Mouse (Mus musculus) midbrain, embryonic 13.5 days (tissue): ENCODE results near the gene Mindy4. TPM values are rescaled to one million over a fixed set of nuclear protein-coding genes. Genes with fewer than 3 reads are reported as not detected.

Source experiments
- ATAC-seq: fragments of 200-750 bp; cut with Nextera tagmentation; 2 replicates; pipeline ENCODE4 v1.8.0; 2017; ENCODE audit warnings: mild to moderate bottlenecking, moderate TSS enrichment, moderate library complexity
- H3K27ac ChIP-seq: fragments of 300-500 bp; sonication (generic); 2 replicates; pipeline ENCODE4 v1.5.1; 2015; ENCODE audit warnings: inconsistent platforms, mild to moderate bottlenecking, moderate library complexity
- H3K27me3 ChIP-seq: fragments of 300-500 bp; sonication (generic); 2 replicates; pipeline ENCODE4 v1.6.1; 2015; ENCODE audit warnings: mild to moderate bottlenecking, inconsistent platforms
- H3K36me3 ChIP-seq: fragments of 300-500 bp; sonication (generic); 2 replicates; pipeline ENCODE4 v1.6.1; 2015; ENCODE audit warnings: mild to moderate bottlenecking, inconsistent platforms
- H3K4me1 ChIP-seq: fragments of 300-500 bp; sonication (generic); replicated peaks from 2 replicates; pipeline ENCODE4 v1.6.1; 2015; ENCODE audit warnings: inconsistent platforms
- H3K4me2 ChIP-seq: fragments of 300-500 bp; sonication (generic); replicated peaks from 2 replicates; pipeline ENCODE4 v1.6.1; 2015; ENCODE audit warnings: moderate library complexity, mild to moderate bottlenecking, inconsistent platforms
- H3K4me3 ChIP-seq: fragments of 300-500 bp; sonication (generic); replicated peaks from 2 replicates; pipeline ENCODE4 v1.5.1; 2015; ENCODE audit warnings: mild to moderate bottlenecking, inconsistent platforms
- H3K9ac ChIP-seq: fragments of 300-500 bp; sonication (generic); replicated peaks from 2 replicates; pipeline ENCODE4 v1.6.1; 2015; ENCODE audit warnings: mild to moderate bottlenecking, inconsistent platforms
- H3K9me3 ChIP-seq: fragments of 300-500 bp; sonication (generic); 2 replicates; pipeline ENCODE4 v1.6.1; 2016; ENCODE audit warnings: mild to moderate bottlenecking, inconsistent platforms
- WGBS: fragments of 180-500 bp; shearing (Covaris S2); methylation state at CpG from one replicate; pipeline ENCODE4 v1.1.7; 2015; 5-methylcytosine and 5-hydroxymethylcytosine counted together
- polyA plus RNA-seq: library from polyadenylated mRNA; unstranded; fragments of >200 nt; fragmentation: Nextera tagmentation; extraction: Ambion mirVana; gene quantifications from 2 replicates; pipeline ENCODE4 v1.2.1, GENCODE M21; 2015

The Mindy4 gene
- polyA plus RNA-seq, result 11.0 and 11.6 TPM in 2 replicates

GRCm38 (mm10) chr6:55202913-55203910 is at the start of gene Mindy4:
Mindy4 (plus strand) TSS chr6:55203383.
- H3K4me3 ChIP-seq, result peak within 1 kb of the TSS; percentile 48
- peaks cover 24% of the 10 kb centered on the region for H3K4me1 ChIP-seq
- 4% methylated on average over 33 of the region's 33 CpGs for WGBS
- no peaks in the 10 kb centered on the region for H3K27me3 ChIP-seq
- ATAC-seq, result peak; percentile 97
- peak within 1 kb of the TSS; percentile 61 for H3K4me2 ChIP-seq
- H3K9me3 ChIP-seq, result no peaks in the 10 kb centered on the region
- H3K9ac ChIP-seq, result peak within 1 kb of the TSS; percentile 64
- H3K27ac ChIP-seq, result peak within 1 kb of the TSS; percentile 88
- H3K36me3 ChIP-seq, result no peaks in the 10 kb centered on the region

- no peaks in the 10 kb centered on the region for H3K4me1 ChIP-seq
- 0 out of 2 replicates have a peak, but pooled peaks cover 6% of the 10 kb centered on the region for H3K27me3 ChIP-seq
- 55% methylated on average over 1 of the region's 1 CpGs for WGBS
- peak; percentile 65 for ATAC-seq
- no peaks in the 10 kb centered on the region for H3K9me3 ChIP-seq
- no peak overlapping the region for H3K4me2 ChIP-seq
- H3K27ac ChIP-seq, result no peak overlapping the region
- H3K4me3 ChIP-seq, result no peak overlapping the region
- no peak overlapping the region for H3K9ac ChIP-seq
- no peaks in the 10 kb centered on the region for H3K36me3 ChIP-seq
Observed at GRCm38 (mm10) chr6:55159256-55159655, 43.9 kb upstream of the Mindy4 start.

- no peaks in the 10 kb centered on the region for H3K4me1 ChIP-seq
- no peaks in the 10 kb centered on the region for H3K9me3 ChIP-seq
- no peaks in the 10 kb centered on the region for H3K36me3 ChIP-seq
- H3K27me3 ChIP-seq, result peaks cover 24% of the 10 kb centered on the region
- WGBS, result 84% methylated on average over 5 of the region's 5 CpGs
- H3K4me2 ChIP-seq, result no peak overlapping the region
- H3K9ac ChIP-seq, result no peak overlapping the region
- H3K27ac ChIP-seq, result no peak overlapping the region
- no peak overlapping the region for H3K4me3 ChIP-seq
- no peak for ATAC-seq
Observed at GRCm38 (mm10) chr6:55161311-55161761, 41.8 kb upstream of the Mindy4 start.

- WGBS, result 64% methylated on average over 8 of the region's 8 CpGs
- H3K9ac ChIP-seq, result no peak overlapping the region
- H3K4me1 ChIP-seq, result no peaks in the 10 kb centered on the region
- no peak for ATAC-seq
- no peak overlapping the region for H3K4me3 ChIP-seq
- H3K36me3 ChIP-seq, result no peaks in the 10 kb centered on the region
- H3K27me3 ChIP-seq, result peaks cover 38% of the 10 kb centered on the region
- H3K27ac ChIP-seq, result no peak overlapping the region
- no peak overlapping the region for H3K4me2 ChIP-seq
- no peaks in the 10 kb centered on the region for H3K9me3 ChIP-seq
Observed at GRCm38 (mm10) chr6:55163046-55163584, 40.1 kb upstream of the Mindy4 start.

- Histone ChIP-seq H3K9me3 (no peaks in the 10 kb centered on the region), H3K4me1 (no peaks in the 10 kb centered on the region), H3K4me2 (no peak overlapping the region), H3K27ac (no peak overlapping the region), H3K27me3 (peaks cover 33% of the 10 kb centered on the region), H3K9ac (no peak overlapping the region), H3K4me3 (no peak overlapping the region), H3K36me3 (no peaks in the 10 kb centered on the region)
- peak; percentile 57 for ATAC-seq
- 56% methylated on average over 7 of the region's 7 CpGs for WGBS
Observed at GRCm38 (mm10) chr6:55166777-55167463, 36.3 kb upstream of the Mindy4 start.

- 62% methylated on average over 5 of the region's 5 CpGs for WGBS
- Histone ChIP-seq H3K4me2 (no peak overlapping the region), H3K9ac (no peak overlapping the region), H3K27ac (no peak overlapping the region), H3K27me3 (peaks cover 29% of the 10 kb centered on the region), H3K9me3 (no peaks in the 10 kb centered on the region), H3K4me3 (no peak overlapping the region), H3K4me1 (no peaks in the 10 kb centered on the region), H3K36me3 (no peaks in the 10 kb centered on the region)
- no peak for ATAC-seq
Observed at GRCm38 (mm10) chr6:55169818-55170217, 33.4 kb upstream of the Mindy4 start.

- no peaks in the 10 kb centered on the region for H3K36me3 ChIP-seq
- peaks cover 12% of the 10 kb centered on the region for H3K27me3 ChIP-seq
- 52% methylated on average over 4 of the region's 4 CpGs for WGBS
- no peaks in the 10 kb centered on the region for H3K9me3 ChIP-seq
- H3K4me1 ChIP-seq, result no peaks in the 10 kb centered on the region
- H3K4me2 ChIP-seq, result no peak overlapping the region
- no peak for ATAC-seq
- no peak overlapping the region for H3K4me3 ChIP-seq
- no peak overlapping the region for H3K27ac ChIP-seq
- no peak overlapping the region for H3K9ac ChIP-seq
Observed at GRCm38 (mm10) chr6:55171638-55172037, 31.5 kb upstream of the Mindy4 start.

GRCm38 (mm10) chr6:55173171-55173570 is 30.0 kb upstream of the Mindy4 start:
- WGBS, result 56% methylated on average over 10 of the region's 10 CpGs
- peaks cover under 1% of the 10 kb centered on the region; the same call in 1 of the 2 replicates for H3K27me3 ChIP-seq
- no peak for ATAC-seq
- no peak overlapping the region for H3K4me2 ChIP-seq
- H3K9ac ChIP-seq, result no peak overlapping the region
- no peaks in the 10 kb centered on the region for H3K36me3 ChIP-seq
- no peak overlapping the region for H3K27ac ChIP-seq
- no peaks in the 10 kb centered on the region for H3K4me1 ChIP-seq
- no peaks in the 10 kb centered on the region for H3K9me3 ChIP-seq
- no peak overlapping the region for H3K4me3 ChIP-seq

- Histone ChIP-seq H3K4me2 (no peak overlapping the region), H3K36me3 (no peaks in the 10 kb centered on the region), H3K4me3 (no peak overlapping the region), H3K9ac (no peak overlapping the region), H3K27me3 (no peaks in the 10 kb centered on the region), H3K4me1 (no peaks in the 10 kb centered on the region), H3K27ac (no peak overlapping the region), H3K9me3 (no peaks in the 10 kb centered on the region)
- ATAC-seq, result no peak
- WGBS, result 16% methylated on average over 3 of the region's 3 CpGs
Observed at GRCm38 (mm10) chr6:55173941-55174349, 29.2 kb upstream of the Mindy4 start.

GRCm38 (mm10) chr6:55174741-55175181 is 28.4 kb upstream of the Mindy4 start, which contains the start of gene Inmt:
Inmt (minus strand) TSS chr6:55175043.
- WGBS, result 90% methylated on average over 1 of the region's 1 CpGs
- Histone ChIP-seq H3K27ac (no peak within 1 kb of the TSS), H3K4me3 (no peak within 1 kb of the TSS), H3K9ac (no peak within 1 kb of the TSS), H3K9me3 (no peaks in the 10 kb centered on the region), H3K36me3 (no peaks in the 10 kb centered on the region), H3K27me3 (no peaks in the 10 kb centered on the region), H3K4me1 (no peaks in the 10 kb centered on the region), H3K4me2 (no peak within 1 kb of the TSS)
- ATAC-seq, result no peak

- Histone ChIP-seq H3K4me2 (no peak overlapping the region), H3K4me3 (no peak overlapping the region), H3K9ac (no peak overlapping the region), H3K4me1 (no peaks in the 10 kb centered on the region), H3K27ac (no peak overlapping the region), H3K9me3 (no peaks in the 10 kb centered on the region), H3K27me3 (no peaks in the 10 kb centered on the region), H3K36me3 (no peaks in the 10 kb centered on the region)
- WGBS, result 47% methylated on average over 2 of the region's 2 CpGs
- ATAC-seq, result no peak
Observed at GRCm38 (mm10) chr6:55175456-55175855, 27.7 kb upstream of the Mindy4 start.

- no peaks in the 10 kb centered on the region for H3K9me3 ChIP-seq
- no peak for ATAC-seq
- no peaks in the 10 kb centered on the region for H3K36me3 ChIP-seq
- H3K4me2 ChIP-seq, result no peak overlapping the region
- 64% methylated on average over 5 of the region's 5 CpGs for WGBS
- H3K27ac ChIP-seq, result no peak overlapping the region
- no peaks in the 10 kb centered on the region for H3K27me3 ChIP-seq
- H3K9ac ChIP-seq, result no peak overlapping the region
- no peaks in the 10 kb centered on the region for H3K4me1 ChIP-seq
- no peak overlapping the region for H3K4me3 ChIP-seq
Observed at GRCm38 (mm10) chr6:55175892-55176291, 27.3 kb upstream of the Mindy4 start.
